Mouse (Mus musculus): ENCODE measurements around the gene Ece1.
"Not testable (repeated sequence)": the region's sequence is repeated elsewhere in the genome, so short reads cannot be mapped to it uniquely, and the experiment has no call there.

GRCm38 (mm10) chr4:137970623-137971199, 108.7 kb downstream of the Ece1 start:
- not testable (repeated sequence) for TF ChIP-seq CTCF (conservative IDR thresholded peaks at IDR 0.05; ENCODE audit: low read length); NANOG (IDR thresholded peaks at IDR 0.05; ENCODE audit: borderline replicate concordance, low read length)
